Mouse (Mus musculus) neural tube, embryonic 13.5 days (tissue): ENCODE data around the gene Ano5. TPM values are rescaled to one million over a fixed set of nuclear protein-coding genes. Genes with fewer than 3 reads are reported as not detected.
A peak's percentile ranks its signal among the peaks of the same experiment; 100 is the strongest.

Experiments used
- ATAC-seq: fragments of 200-750 bp; cut with Nextera tagmentation; 2 replicates; pipeline ENCODE4 v1.8.0; 2017; ENCODE audit warnings: low read depth, mild to moderate bottlenecking, moderate TSS enrichment, moderate library complexity
- H3K27ac ChIP-seq: fragments of 300-500 bp; sonication (generic); replicated peaks from 2 replicates; pipeline ENCODE4 v1.5.1; 2015; ENCODE audit warnings: moderate library complexity, mild to moderate bottlenecking, inconsistent platforms
- H3K27me3 ChIP-seq: fragments of 300-500 bp; sonication (generic); 2 replicates; pipeline ENCODE4 v1.6.1; 2015; ENCODE audit warnings: mild to moderate bottlenecking, inconsistent platforms
- H3K36me3 ChIP-seq: fragments of 300-500 bp; sonication (generic); 2 replicates; pipeline ENCODE4 v1.6.1; 2015; ENCODE audit warnings: mild to moderate bottlenecking, inconsistent platforms
- H3K4me1 ChIP-seq: fragments of 300-500 bp; sonication (generic); replicated peaks from 2 replicates; pipeline ENCODE4 v1.6.1; 2015; ENCODE audit warnings: inconsistent platforms
- H3K4me2 ChIP-seq: fragments of 300-500 bp; sonication (generic); 2 replicates; pipeline ENCODE4 v1.6.1; 2015; ENCODE audit warnings: inconsistent platforms, mild to moderate bottlenecking, moderate library complexity
- H3K4me3 ChIP-seq: fragments of 300-500 bp; sonication (generic); 2 replicates; pipeline ENCODE4 v1.5.1; 2015; ENCODE audit warnings: mild to moderate bottlenecking, inconsistent platforms
- H3K9ac ChIP-seq: fragments of 300-500 bp; sonication (generic); 2 replicates; pipeline ENCODE4 v1.6.1; 2015; ENCODE audit warnings: moderate library complexity, mild to moderate bottlenecking, inconsistent platforms
- H3K9me3 ChIP-seq: fragments of 300-500 bp; sonication (generic); 2 replicates; pipeline ENCODE4 v1.6.1; 2016; ENCODE audit warnings: inconsistent platforms
- WGBS: fragments of 180-500 bp; shearing (Covaris S2); methylation state at CpG from one replicate; pipeline ENCODE4 v1.1.7; 2015; 5-methylcytosine and 5-hydroxymethylcytosine counted together
- polyA plus RNA-seq: library from polyadenylated mRNA; unstranded; fragments of >200 nt; fragmentation: Nextera tagmentation; extraction: Ambion mirVana; gene quantifications from 2 replicates; pipeline ENCODE4 v1.2.1, GENCODE M21; 2015

Ano5 gene
- 0.64 and 0.90 TPM in 2 replicates for polyA plus RNA-seq

GRCm38 (mm10) chr7:51510671-51511651 is at the start of gene Ano5:
Ano5 (plus strand) TSS chr7:51511029.
- H3K4me3 ChIP-seq = peak within 1 kb of the TSS; percentile 52
- peak within 1 kb of the TSS; percentile 79 for H3K4me2 ChIP-seq
- no peaks in the 10 kb centered on the region for H3K36me3 ChIP-seq
- H3K27me3 ChIP-seq = peaks cover 22% of the 10 kb centered on the region
- H3K4me1 ChIP-seq = peaks cover 12% of the 10 kb centered on the region
- ATAC-seq = peak; percentile 83
- H3K27ac ChIP-seq = no peak within 1 kb of the TSS; the same call in 1 of the 2 replicates
- WGBS = 3% methylated on average over 45 of the region's 45 CpGs
- H3K9me3 ChIP-seq = no peaks in the 10 kb centered on the region
- H3K9ac ChIP-seq = peak within 1 kb of the TSS; percentile 72

GRCm38 (mm10) chr7:51499396-51499795 is 11.4 kb upstream of the Ano5 start:
- Histone ChIP-seq H3K4me3 (no peak overlapping the region), H3K4me2 (no peak overlapping the region), H3K36me3 (no peaks in the 10 kb centered on the region), H3K4me1 (no peaks in the 10 kb centered on the region), H3K27ac (no peak overlapping the region), H3K9me3 (no peaks in the 10 kb centered on the region), H3K27me3 (no peaks in the 10 kb centered on the region), H3K9ac (no peak overlapping the region)
- ATAC-seq = no peak
- 36% methylated on average over 2 of the region's 2 CpGs for WGBS

GRCm38 (mm10) chr7:51503940-51504339 is 6.9 kb upstream of the Ano5 start:
- H3K36me3 ChIP-seq = no peaks in the 10 kb centered on the region
- no peak overlapping the region for H3K27ac ChIP-seq
- no peaks in the 10 kb centered on the region for H3K4me1 ChIP-seq
- H3K4me3 ChIP-seq = no peak overlapping the region
- H3K9me3 ChIP-seq = no peaks in the 10 kb centered on the region
- no peak overlapping the region for H3K4me2 ChIP-seq
- ATAC-seq = no peak
- WGBS = 53% methylated on average over 2 of the region's 2 CpGs
- no peak overlapping the region for H3K9ac ChIP-seq
- no peaks in the 10 kb centered on the region; the same call in 1 of the 2 replicates for H3K27me3 ChIP-seq

- H3K27me3 ChIP-seq = peaks cover 22% of the 10 kb centered on the region
- peaks cover 12% of the 10 kb centered on the region for H3K4me1 ChIP-seq
- WGBS = 80% methylated on average over 7 of the region's 7 CpGs
- H3K27ac ChIP-seq = no peak overlapping the region
- H3K9ac ChIP-seq = no peak overlapping the region
- ATAC-seq = 0 out of 2 replicates have a peak, but pooled peaks have one; percentile 15
- H3K36me3 ChIP-seq = no peaks in the 10 kb centered on the region
- H3K9me3 ChIP-seq = no peaks in the 10 kb centered on the region
- peak overlapping the region; percentile 79 for H3K4me2 ChIP-seq
- no peak overlapping the region for H3K4me3 ChIP-seq
Measured at GRCm38 (mm10) chr7:51510147-51510546, 682 bp upstream of the Ano5 start.

- Histone ChIP-seq H3K4me2 (no peak overlapping the region), H3K4me3 (no peak overlapping the region), H3K36me3 (no peaks in the 10 kb centered on the region), H3K9ac (no peak overlapping the region), H3K27ac (no peak overlapping the region), H3K27me3 (no peaks in the 10 kb centered on the region), H3K9me3 (no peaks in the 10 kb centered on the region), H3K4me1 (no peaks in the 10 kb centered on the region)
- no peak for ATAC-seq
Measured at GRCm38 (mm10) chr7:51539344-51539743, 28.5 kb downstream of the Ano5 start.

- Histone ChIP-seq H3K36me3 (no peaks in the 10 kb centered on the region), H3K4me2 (no peak overlapping the region), H3K27me3 (no peaks in the 10 kb centered on the region), H3K4me3 (no peak overlapping the region), H3K9ac (no peak overlapping the region), H3K9me3 (no peaks in the 10 kb centered on the region), H3K4me1 (no peaks in the 10 kb centered on the region), H3K27ac (no peak overlapping the region)
- WGBS = 65% methylated on average over 6 of the region's 6 CpGs
- no peak for ATAC-seq
Measured at GRCm38 (mm10) chr7:51540736-51541135, 29.9 kb downstream of the Ano5 start.

GRCm38 (mm10) chr7:51600021-51600420 is 89.2 kb downstream of the Ano5 start:
- ATAC-seq = no peak
- no peak overlapping the region for H3K9ac ChIP-seq
- WGBS = 83% methylated on average over 4 of the region's 4 CpGs
- no peaks in the 10 kb centered on the region for H3K36me3 ChIP-seq
- H3K27ac ChIP-seq = no peak overlapping the region
- no peaks in the 10 kb centered on the region for H3K27me3 ChIP-seq
- H3K9me3 ChIP-seq = no peaks in the 10 kb centered on the region
- no peak overlapping the region for H3K4me2 ChIP-seq
- H3K4me3 ChIP-seq = no peak overlapping the region
- H3K4me1 ChIP-seq = no peaks in the 10 kb centered on the region

GRCm38 (mm10) chr7:51603741-51604140 is 92.9 kb downstream of the Ano5 start:
- no peak overlapping the region for H3K4me3 ChIP-seq
- H3K27ac ChIP-seq = no peak overlapping the region
- 91% methylated on average over 12 of the region's 12 CpGs for WGBS
- H3K27me3 ChIP-seq = no peaks in the 10 kb centered on the region
- H3K36me3 ChIP-seq = no peaks in the 10 kb centered on the region
- H3K9me3 ChIP-seq = no peaks in the 10 kb centered on the region
- no peak overlapping the region for H3K4me2 ChIP-seq
- no peak overlapping the region for H3K9ac ChIP-seq
- ATAC-seq = no peak
- H3K4me1 ChIP-seq = no peaks in the 10 kb centered on the region

- Histone ChIP-seq H3K27ac (no peak overlapping the region), H3K9ac (no peak overlapping the region), H3K9me3 (no peaks in the 10 kb centered on the region), H3K4me1 (peaks cover 5% of the 10 kb centered on the region; the same call in 1 of the 2 replicates), H3K4me2 (no peak overlapping the region), H3K27me3 (0 out of 2 replicates have a peak, but pooled peaks cover 3% of the 10 kb centered on the region), H3K4me3 (no peak overlapping the region), H3K36me3 (no peaks in the 10 kb centered on the region)
- WGBS = 42% methylated on average over 5 of the region's 5 CpGs
- ATAC-seq = no peak
Measured at GRCm38 (mm10) chr7:51614404-51614803, 103.6 kb downstream of the Ano5 start.

- Histone ChIP-seq H3K4me3 (no peak overlapping the region), H3K36me3 (no peaks in the 10 kb centered on the region), H3K4me2 (no peak overlapping the region), H3K9ac (0 out of 2 replicates have a peak overlapping the region, but pooled peaks have one; percentile 22), H3K27ac (peak overlapping the region; percentile 62), H3K9me3 (no peaks in the 10 kb centered on the region), H3K4me1 (peaks cover 9% of the 10 kb centered on the region; the same call in 1 of the 2 replicates), H3K27me3 (peaks cover 32% of the 10 kb centered on the region)
- no peak for ATAC-seq
Measured at GRCm38 (mm10) chr7:51617941-51618340, 107.1 kb downstream of the Ano5 start.

GRCm38 (mm10) chr7:51618412-51618811 is 107.6 kb downstream of the Ano5 start:
- Histone ChIP-seq H3K4me3 (no peak overlapping the region), H3K27ac (peak overlapping the region; percentile 25), H3K4me2 (0 out of 2 replicates have a peak overlapping the region, but pooled peaks have one; percentile 6), H3K9me3 (no peaks in the 10 kb centered on the region), H3K36me3 (no peaks in the 10 kb centered on the region), H3K27me3 (peaks cover 33% of the 10 kb centered on the region), H3K9ac (no peak overlapping the region), H3K4me1 (peaks cover 9% of the 10 kb centered on the region; the same call in 1 of the 2 replicates)
- no peak for ATAC-seq
- 31% methylated on average over 2 of the region's 2 CpGs for WGBS

GRCm38 (mm10) chr7:51619977-51620376 is 109.1 kb downstream of the Ano5 start:
- H3K4me3 ChIP-seq = peak overlapping the region; percentile 8; the same call in 1 of the 2 replicates
- H3K27me3 ChIP-seq = peaks cover 49% of the 10 kb centered on the region
- ATAC-seq = no peak
- H3K4me2 ChIP-seq = peak overlapping the region; percentile 40
- 31% methylated on average over 1 of the region's 1 CpGs for WGBS
- H3K9ac ChIP-seq = no peak overlapping the region
- no peaks in the 10 kb centered on the region for H3K36me3 ChIP-seq
- H3K27ac ChIP-seq = peak overlapping the region; percentile 46; the same call in 1 of the 2 replicates
- H3K9me3 ChIP-seq = no peaks in the 10 kb centered on the region
- peaks cover 9% of the 10 kb centered on the region; the same call in 1 of the 2 replicates for H3K4me1 ChIP-seq
